Mouse (Mus musculus) limb, embryonic 14.5 days (tissue): ENCODE data around the gene Hoxa6. TPM values are rescaled to one million over a fixed set of nuclear protein-coding genes. Genes with fewer than 3 reads are reported as not detected.

Experiments
- ATAC-seq: fragments of 200-750 bp; cut with Nextera tagmentation; 2 replicates; pipeline ENCODE4 v1.8.0; 2017; ENCODE audit warnings: low read depth, moderate number of reproducible peaks, moderate TSS enrichment; ENCODE audit not compliant: low FRiP score
- DNase-seq: peaks from one replicate; pipeline ENCODE4 v3.0.0-alpha.2; 2015; ENCODE audit warnings: low spot score
- H3K27ac ChIP-seq: fragments of 300-500 bp; sonication (generic); replicated peaks from 2 replicates; pipeline ENCODE4 v1.5.1; 2014; ENCODE audit warnings: low read depth, mild to moderate bottlenecking, low read length, moderate library complexity, mixed read lengths
- H3K27me3 ChIP-seq: fragments of 300-500 bp; sonication (generic); 2 replicates; pipeline ENCODE4 v1.6.1; 2014; ENCODE audit warnings: low read length, mixed read lengths; ENCODE audit not compliant: control insufficient read depth, insufficient read depth
- H3K36me3 ChIP-seq: fragments of 300-500 bp; sonication (generic); 2 replicates; pipeline ENCODE4 v1.6.1; 2014; ENCODE audit warnings: mild to moderate bottlenecking, low read length, moderate library complexity, mixed read lengths; ENCODE audit not compliant: control insufficient read depth, insufficient read depth
- H3K4me1 ChIP-seq: fragments of 300-500 bp; sonication (generic); 2 replicates; pipeline ENCODE4 v1.6.1; 2014; ENCODE audit warnings: antibody characterized with exemption, low read length, mixed read lengths; ENCODE audit not compliant: control insufficient read depth, insufficient read depth
- H3K4me2 ChIP-seq: fragments of 300-500 bp; sonication (generic); replicated peaks from 2 replicates; pipeline ENCODE4 v1.6.1; 2014; ENCODE audit warnings: low read depth, mild to moderate bottlenecking, low read length, moderate library complexity; ENCODE audit not compliant: severe bottlenecking
- H3K4me3 ChIP-seq: fragments of 300-500 bp; sonication (generic); replicated peaks from 2 replicates; pipeline ENCODE4 v1.5.1; 2014; ENCODE audit warnings: low read length
- H3K9ac ChIP-seq: fragments of 300-500 bp; sonication (generic); 2 replicates; pipeline ENCODE4 v1.6.1; 2014; ENCODE audit warnings: mild to moderate bottlenecking, low read depth, low read length, moderate library complexity; ENCODE audit not compliant: severe bottlenecking
- H3K9me3 ChIP-seq: fragments of 300-500 bp; sonication (generic); 2 replicates; pipeline ENCODE4 v1.6.1; 2016; ENCODE audit warnings: low read length; ENCODE audit not compliant: control insufficient read depth
- POLR2A ChIP-seq: fragments of 200-500 bp; IDR thresholded peaks from 2 replicates; pipeline ENCODE4 v1.8.0; 2012; ENCODE audit warnings: inconsistent platforms, mild to moderate bottlenecking, moderate library complexity, borderline replicate concordance; ENCODE audit not compliant: insufficient read depth, insufficient read length; ENCODE audit errors: extremely low read depth
- WGBS: fragments of 180-500 bp; shearing (Covaris S2); extraction: QIAGEN DNeasy Blood & Tissue Kit; methylation state at CpG from one replicate; pipeline ENCODE4 v1.1.7; 2014; 5-methylcytosine and 5-hydroxymethylcytosine counted together
- polyA plus RNA-seq, 2 experiments: library from polyadenylated mRNA; depleted of rRNA in 1 of 2; stranded (reverse) in 1 of 2; unstranded in 1 of 2; fragments of >200 nt; fragmentation: Nextera tagmentation in 1 of 2; extraction: Ambion mirVana in 1 of 2; gene quantifications; 2 replicates each; pipeline versions ENCODE4 v1.2.1 to v1.2.3; 2012 to 2014

Gene Hoxa6
- polyA plus RNA-seq, 2 experiments = 0.66 to 3.9 TPM

- WGBS = 22% methylated on average over 14 of the region's 14 CpGs
- Histone ChIP-seq H3K9ac (peak overlapping the region; percentile 71; the same call in 1 of the 2 replicates), H3K4me1 (peaks cover 43% of the 10 kb centered on the region), H3K27me3 (peaks cover 23% of the 10 kb centered on the region), H3K27ac (no peak overlapping the region), H3K4me3 (peak overlapping the region; percentile 65), H3K4me2 (peak overlapping the region; percentile 96; the same call in 1 of the 2 replicates), H3K36me3 (peaks cover 6% of the 10 kb centered on the region; the same call in 1 of the 2 replicates), H3K9me3 (no peaks in the 10 kb centered on the region)
- ATAC-seq (no peak), DNase-seq (no peak)
- TF ChIP-seq POLR2A = no peak
Observed at GRCm38 (mm10) chr6:52218643-52219215, 10.2 kb upstream of the Hoxa6 start.

GRCm38 (mm10) chr6:52217895-52218642, 9.5 kb upstream of the Hoxa6 start:
- 11% methylated on average over 23 of the region's 23 CpGs for WGBS
- no peaks in the 10 kb centered on the region for H3K36me3 ChIP-seq
- peak; percentile 59 for DNase-seq
- ATAC-seq = no peak
- H3K27me3 ChIP-seq = peaks cover 23% of the 10 kb centered on the region
- peaks cover 45% of the 10 kb centered on the region for H3K4me1 ChIP-seq
- peak overlapping the region; percentile 89 for H3K27ac ChIP-seq
- peak overlapping the region; percentile 71 for H3K9ac ChIP-seq
- H3K4me3 ChIP-seq = peak overlapping the region; percentile 65
- peak overlapping the region; percentile 96 for H3K4me2 ChIP-seq
- no peaks in the 10 kb centered on the region for H3K9me3 ChIP-seq
- TF ChIP-seq POLR2A = no peak

GRCm38 (mm10) chr6:52217459-52217768, 8.9 kb upstream of the Hoxa6 start:
- DNase-seq (peak; percentile 91), ATAC-seq (peak; percentile 73)
- Histone ChIP-seq H3K4me1 (peaks cover 45% of the 10 kb centered on the region), H3K9ac (peak overlapping the region; percentile 71), H3K4me2 (peak overlapping the region; percentile 96), H3K36me3 (no peaks in the 10 kb centered on the region), H3K27ac (peak overlapping the region; percentile 89), H3K27me3 (peaks cover 23% of the 10 kb centered on the region), H3K4me3 (peak overlapping the region; percentile 65), H3K9me3 (no peaks in the 10 kb centered on the region)
- TF ChIP-seq POLR2A = 0 out of 2 replicates have a peak, but pooled peaks have one; percentile 59
- 2% methylated on average over 24 of the region's 25 CpGs for WGBS

GRCm38 (mm10) chr6:52216691-52217458, 8.4 kb upstream of the Hoxa6 start:
- WGBS = 0% methylated on average over 54 of the region's 60 CpGs
- H3K27me3 ChIP-seq = peaks cover 23% of the 10 kb centered on the region

More at GRCm38 (mm10) chr6:52216691-52217458, 8.4 kb upstream of the Hoxa6 start:
- ATAC-seq = no peak
- no peak for TF ChIP-seq POLR2A
- peak overlapping the region; percentile 96 for H3K4me2 ChIP-seq
- no peaks in the 10 kb centered on the region for H3K36me3 ChIP-seq
- peak overlapping the region; percentile 65 for H3K4me3 ChIP-seq
- H3K27ac ChIP-seq = peak overlapping the region; percentile 89
- peak; percentile 66 for DNase-seq
- H3K4me1 ChIP-seq = peaks cover 42% of the 10 kb centered on the region
- H3K9me3 ChIP-seq = no peaks in the 10 kb centered on the region
- H3K9ac ChIP-seq = peak overlapping the region; percentile 71
